Mouse (Mus musculus): ENCODE data around the gene Rcsd1.

The Rcsd1 gene

DNA sequence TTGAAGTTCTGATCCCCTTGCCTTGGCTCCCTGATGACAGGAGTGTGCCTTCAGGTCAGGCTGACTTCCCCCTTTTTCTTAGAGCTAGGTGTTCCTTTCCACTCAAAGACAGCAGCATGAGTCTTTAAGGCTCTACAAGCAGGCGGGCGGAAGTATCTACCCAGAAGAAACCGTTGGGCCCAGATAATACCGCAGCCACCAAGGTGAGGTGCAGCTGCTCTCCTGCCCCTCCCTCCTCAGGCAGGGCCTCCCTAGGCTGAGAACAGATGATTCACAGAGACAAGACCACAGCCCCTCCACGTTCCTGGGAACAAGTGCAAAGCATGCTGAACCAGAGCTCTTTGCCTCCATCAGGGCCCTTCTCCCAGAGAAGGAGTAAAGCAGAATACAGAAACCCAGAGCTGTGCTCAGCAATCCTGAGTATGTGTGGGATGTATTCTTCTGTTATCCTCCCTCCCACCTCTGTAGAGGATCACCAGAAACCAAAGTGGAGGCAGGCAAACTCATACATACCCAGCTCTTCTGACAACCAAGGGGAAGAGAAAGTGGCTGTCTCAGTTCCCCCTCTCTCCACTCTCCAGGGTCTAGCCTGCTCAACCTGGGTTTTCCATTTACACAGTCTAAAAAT lies at the start of gene Rcsd1:
TSS of gene Rcsd1 (minus strand) at position 129 of the 628 bp plus-strand sequence.
- DNase-seq = no peak

DNA sequence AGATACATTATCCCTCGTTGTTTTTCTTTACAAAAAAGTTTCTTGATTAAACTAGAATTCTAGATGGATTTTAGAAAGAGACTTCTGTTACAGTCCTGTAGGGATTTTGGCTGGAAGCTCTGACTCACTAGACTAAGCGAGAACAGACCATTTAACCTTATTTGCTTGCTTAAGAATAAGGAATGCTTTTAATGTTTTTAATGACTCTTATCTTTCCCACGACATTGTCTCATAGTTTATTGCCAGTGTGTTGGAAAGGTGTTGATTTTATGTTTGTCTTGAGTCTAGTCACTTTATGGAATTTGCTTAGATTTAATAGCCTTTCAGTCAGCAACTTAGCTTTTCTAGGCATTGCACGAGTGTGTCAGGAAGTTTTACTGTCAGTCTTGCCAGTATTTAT lies 45.6 kb upstream of the Rcsd1 start:
- no peak for DNase-seq

DNA sequence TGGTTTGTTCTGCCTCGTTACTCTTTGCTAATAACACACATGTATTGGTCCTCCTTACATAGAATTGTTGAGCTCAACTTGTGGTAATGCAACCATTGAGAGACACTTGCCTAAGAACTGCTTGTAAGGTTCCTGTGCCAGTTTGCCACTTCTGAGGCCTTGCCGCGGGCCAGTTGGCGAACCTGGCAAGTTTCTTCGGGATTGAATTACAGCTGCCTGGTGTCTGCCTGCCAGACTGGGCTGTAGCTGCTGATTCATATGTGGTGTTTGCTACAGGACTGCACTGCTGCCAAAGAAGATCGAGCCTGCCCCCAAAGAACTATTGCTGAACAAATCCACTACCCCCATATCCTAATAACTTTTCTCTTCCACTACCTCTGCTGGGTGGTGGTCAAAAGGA lies 44.6 kb upstream of the Rcsd1 start:
- no peak for DNase-seq

DNA sequence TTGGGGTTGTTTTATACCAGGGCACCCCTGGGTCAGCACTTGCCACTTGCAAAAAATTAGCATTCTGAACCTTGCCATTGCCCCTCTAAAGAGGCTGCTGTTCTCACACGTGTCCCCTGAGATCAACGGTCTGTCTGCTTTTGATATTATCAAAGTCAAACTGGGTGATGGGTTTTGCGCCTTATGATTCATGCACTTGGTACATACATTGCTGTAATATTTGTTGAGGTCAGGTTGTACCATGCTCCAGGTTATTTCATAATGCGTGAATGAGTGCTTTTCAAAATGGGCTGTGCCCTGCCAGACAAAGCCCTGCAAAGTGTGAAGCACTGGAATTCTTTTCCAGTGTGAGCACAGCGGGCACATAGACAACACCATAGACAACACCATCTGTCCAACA lies 42.3 kb upstream of the Rcsd1 start:
- DNase-seq = no peak

DNA sequence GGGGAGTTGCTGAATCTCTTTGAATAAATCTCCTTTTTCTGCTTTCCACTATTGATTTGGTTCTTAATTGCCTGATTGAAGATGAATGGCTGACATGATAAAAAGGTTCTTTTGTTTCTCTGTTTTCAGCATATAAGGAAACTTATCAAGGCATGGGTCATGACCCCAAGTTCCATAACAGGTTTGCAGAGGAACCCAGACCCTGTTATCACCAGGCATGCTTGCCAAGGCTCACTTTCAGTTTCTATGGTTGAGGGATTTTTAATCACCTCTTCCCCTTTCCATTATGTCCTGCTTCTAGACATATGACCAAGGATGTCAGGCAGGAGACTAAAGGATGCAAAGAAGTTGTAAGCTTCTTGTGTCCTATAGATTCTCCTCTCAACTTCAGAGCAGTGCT lies 41.6 kb upstream of the Rcsd1 start:
- DNase-seq = no peak

DNA sequence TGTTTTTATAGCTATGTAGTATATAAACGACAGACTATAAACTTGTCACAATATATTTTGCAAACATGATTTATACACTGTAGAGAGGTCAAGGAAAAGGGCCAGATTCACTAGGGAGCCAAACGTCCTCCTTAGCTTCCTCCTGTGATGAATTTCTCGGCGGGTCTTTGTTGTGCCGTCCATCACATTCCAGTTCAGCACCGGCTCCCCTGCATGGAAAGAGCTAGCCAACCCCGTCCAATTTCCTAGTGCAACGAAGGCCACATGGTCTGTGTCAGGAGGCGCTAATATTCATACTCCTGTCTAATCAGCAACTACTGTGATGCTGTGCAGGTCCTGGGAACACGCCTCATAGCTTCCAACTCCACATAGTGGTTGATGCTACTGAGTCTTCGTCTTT lies 38.5 kb upstream of the Rcsd1 start:
- no peak for DNase-seq

DNA sequence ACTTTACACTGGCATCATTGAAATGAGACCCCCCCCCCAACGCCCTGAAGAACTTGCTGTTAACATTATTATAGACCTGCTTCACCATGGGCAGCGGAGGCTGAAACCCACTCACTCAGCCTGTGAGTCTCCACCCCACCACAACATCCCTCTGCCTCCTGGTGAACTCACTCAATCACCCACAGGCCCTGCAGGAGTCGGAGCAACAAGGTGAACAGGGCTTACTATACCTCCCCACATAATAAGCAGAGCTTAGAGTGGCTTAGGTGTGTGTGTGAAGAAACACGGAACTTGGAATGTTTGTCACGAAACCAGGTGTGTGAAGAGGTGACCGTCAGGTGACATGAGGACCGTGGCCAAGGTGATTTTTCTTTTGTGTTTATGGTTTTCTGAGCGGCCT lies 32.4 kb upstream of the Rcsd1 start:
- DNase-seq = no peak

DNA sequence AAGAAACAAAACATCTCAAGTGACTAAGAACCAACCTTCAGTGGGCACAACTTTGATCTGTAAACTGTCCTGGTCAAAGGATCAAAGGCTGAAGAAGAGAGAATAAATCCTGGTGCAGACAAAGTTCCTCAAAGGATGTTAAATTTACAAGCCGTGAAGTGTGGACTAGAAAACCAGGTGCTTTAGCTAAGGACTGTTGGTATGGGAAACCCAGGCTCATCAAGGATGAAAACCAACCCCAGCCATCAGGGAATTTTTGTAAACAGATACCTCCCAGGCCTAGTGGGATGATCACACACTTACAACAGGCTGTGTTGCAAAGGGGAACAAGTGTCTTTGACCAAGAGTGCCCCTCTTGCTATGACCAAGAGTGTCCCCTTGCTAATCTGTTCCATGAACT lies 29.4 kb upstream of the Rcsd1 start:
- no peak for DNase-seq

DNA sequence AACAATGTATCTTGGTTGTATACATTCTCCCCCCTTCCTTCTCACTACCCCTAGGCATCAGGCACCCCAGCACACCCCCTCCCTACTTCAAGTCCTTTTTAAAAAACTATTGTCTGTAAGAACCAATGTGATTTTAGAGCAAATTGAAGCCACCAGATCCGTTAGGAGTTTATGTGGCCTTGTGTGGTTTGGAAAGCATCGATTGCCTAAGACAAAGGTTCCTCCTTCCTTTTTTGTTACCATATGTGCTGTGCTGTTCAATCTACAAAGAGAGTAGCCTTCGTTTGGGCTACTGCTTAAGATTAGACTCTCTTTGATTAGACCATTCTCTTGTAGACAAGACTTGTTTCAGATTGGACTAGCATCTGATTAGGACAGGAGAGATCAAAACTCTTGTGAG lies 28.3 kb upstream of the Rcsd1 start:
- no peak for DNase-seq

DNA sequence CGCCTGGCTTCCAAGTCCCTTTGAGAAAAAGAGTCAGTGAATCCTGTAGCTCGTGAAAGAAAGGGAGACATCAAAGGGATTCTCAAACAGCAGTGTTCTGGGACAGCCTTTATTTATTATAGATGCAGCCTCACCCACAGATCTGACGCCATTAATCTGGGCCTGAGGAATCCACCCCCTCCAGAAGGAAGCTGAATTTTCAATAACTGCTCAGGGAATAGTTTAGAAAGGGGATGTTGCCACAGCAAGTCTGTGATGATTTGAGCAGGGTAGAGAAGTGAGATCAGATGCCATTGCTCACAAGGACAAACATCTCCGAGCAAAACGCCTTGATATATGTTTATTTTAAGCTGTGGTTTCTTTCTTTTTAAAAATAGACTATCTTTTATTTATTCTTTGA lies 27.9 kb upstream of the Rcsd1 start:
- DNase-seq = no peak

DNA sequence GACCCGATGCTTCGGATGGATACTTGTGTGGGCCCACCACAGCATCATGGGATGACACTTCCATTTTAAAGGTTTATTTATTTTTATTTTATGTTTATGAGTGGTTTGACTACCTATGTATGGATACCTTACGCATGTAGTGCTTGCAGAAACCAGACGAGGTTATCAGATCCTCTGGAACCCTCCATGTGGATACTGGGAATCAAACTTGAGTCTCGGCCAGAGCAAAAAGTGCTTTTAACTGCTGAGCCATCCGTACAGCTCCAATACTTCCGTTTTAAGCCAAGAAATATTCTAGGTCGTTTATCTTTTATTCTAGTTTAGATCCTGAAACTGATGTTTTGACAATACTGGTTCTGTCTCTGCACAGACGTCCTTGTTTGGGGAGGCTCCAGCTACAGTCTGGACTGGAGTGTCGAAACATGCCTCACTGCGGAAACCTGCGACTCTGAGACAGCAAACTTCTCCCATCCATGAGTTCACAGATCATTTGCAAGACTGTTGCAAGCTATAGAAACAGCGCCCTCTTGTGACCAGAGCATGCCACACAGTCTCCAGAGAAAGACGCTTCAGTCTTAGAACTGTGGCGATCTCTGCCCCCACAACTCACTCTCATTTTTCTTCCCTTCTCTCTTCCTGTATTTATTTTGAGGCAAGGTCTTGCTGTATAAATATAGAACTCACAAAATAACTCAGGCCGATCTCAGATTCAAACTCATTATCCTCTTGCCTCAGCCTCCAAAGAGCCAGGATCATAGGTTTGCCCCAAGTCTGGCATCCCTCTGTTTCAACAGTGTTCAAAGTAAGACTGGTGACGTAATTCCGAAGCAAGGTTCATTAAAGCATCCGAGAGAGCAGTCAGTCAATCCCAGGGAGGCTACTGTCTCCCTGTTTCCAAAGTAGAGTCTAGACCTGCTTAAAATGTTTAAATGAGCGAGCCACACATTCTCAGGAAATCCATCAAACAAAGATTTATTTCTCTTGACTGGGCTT lies 26.6 kb upstream of the Rcsd1 start:
- DNase-seq = peak; percentile 75 to 91

DNA sequence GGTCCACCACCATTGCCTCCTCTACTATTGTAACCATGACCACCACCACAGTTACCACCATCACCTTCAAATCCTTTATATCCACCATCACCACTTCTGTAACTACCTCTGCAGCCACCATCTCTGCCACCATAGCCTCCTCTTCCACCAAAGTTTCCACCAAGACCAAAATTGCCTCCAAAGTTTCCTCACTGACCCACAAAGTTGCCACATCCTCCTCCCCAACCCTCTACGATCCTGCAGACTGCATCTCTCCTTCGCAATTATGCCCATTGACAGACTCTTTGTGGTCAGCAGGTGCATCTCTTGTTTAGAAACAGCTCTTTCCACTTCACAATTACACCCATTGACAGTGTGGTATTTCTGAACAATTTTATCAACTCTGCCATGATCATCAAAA lies 25.3 kb upstream of the Rcsd1 start:
- no peak for DNase-seq

DNA sequence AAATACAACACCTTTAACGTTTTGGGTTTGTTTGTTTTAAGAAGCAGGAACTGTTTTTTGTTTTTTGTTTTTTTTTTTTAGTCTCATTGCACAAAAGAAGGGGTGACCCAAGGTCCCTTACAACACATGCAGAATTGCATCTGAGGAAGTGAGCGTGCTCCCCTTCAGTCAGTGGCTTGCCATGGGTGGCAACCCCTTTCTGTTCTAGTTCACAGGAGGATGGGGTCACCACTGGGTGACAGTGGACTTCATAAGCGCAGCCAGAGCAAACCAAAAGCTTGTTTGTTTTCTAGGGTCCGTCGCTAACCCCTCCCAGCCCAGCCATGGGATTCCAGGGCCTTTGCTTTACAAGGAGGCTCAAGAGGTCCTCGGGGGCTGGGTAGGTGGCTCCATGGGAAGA lies 22.0 kb upstream of the Rcsd1 start:
- DNase-seq = no peak

DNA sequence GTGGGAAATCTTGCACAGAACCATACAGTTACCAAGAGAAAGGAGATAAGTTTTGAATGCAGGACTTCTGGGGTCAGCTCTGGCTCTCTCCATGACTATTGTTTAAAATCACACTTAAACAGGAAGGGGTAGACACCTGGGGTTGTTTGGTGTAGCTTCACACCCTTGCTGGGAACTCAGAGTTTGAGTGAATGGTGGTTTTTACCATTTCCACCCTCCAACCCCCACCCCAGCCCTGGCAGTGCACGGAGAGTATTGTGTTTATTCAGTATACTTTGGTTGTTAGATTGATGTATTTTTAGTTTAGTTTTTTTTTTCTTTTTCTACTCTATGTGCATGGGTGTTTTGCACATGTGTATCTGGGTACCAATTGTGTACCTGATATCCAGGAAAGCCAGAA lies 20.6 kb upstream of the Rcsd1 start:
- DNase-seq = no peak

DNA sequence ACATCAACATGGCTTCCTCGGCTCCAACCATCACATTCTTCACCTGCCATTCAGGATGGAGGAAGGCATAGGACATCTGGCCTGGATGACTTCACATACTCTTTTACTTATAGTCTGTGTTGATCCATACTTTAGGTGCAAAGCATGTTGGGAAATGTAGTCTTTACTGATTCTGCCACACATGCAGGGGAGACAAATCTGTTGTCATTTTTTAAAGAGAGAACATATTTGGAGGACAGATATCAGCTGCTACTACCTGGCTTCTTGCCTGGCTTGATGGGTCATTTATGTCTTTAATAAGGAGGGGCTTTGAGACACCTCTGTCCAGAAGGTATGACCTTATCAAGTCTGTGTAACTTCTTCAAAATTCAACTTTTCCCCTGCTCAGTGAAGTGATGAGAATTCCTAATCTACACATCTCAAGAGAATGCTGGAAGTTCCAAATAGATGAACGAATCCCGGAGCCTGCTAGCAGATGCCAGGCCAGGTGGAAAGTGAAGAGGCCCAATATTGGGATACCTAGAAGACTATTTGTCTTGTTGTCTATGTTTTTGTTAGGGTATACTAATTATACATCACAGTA lies 18.6 kb upstream of the Rcsd1 start:
- DNase-seq = no peak

DNA sequence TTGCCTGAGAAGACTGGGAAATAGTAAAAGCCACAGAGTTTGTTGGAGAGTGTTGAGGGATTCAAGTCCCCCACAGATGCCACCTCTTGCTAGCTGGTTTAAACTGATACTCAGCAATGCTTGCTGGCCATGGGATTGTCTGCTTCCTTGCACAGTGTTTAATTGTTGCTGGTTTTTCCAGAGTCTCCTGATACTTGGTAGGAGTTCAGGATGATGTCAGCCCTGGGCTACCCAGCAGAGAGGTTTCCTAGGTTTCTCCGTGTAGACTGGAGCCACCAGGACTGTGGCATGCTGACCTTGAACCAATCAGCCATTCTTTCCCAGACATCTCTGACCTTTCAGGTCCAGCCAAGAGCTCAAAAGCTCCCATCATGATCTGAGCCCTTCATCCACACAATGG lies 17.4 kb upstream of the Rcsd1 start:
- DNase-seq = no peak

DNA sequence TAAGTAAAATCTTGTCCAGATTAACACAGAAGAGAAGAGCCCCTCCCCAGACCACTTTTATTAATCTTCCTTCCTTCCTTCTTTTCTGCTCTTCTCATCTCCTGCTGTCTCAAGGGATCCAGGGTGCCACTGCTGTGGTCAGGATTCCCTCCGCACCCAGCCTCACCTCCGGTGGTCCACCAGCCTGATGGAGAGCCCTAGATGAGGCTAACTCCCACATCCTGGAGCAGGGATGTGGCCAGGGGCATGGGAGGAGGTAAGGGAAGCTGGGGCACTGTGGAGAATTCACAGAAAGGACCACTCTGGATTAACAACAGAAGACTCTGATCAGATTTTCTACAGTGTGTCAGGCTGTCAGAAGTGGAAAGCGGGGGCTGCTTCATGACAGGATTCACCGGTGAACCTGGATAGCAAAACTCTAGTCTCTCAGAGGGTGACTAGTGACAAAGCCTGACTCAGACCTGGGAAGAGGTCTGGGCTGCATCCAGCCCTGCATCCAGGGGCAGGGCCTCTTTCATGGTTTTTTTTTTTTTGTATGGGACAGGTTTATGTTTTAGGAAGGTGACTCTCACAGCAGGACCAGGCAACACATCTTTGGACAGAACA lies 15.6 kb upstream of the Rcsd1 start:
- no peak for DNase-seq

DNA sequence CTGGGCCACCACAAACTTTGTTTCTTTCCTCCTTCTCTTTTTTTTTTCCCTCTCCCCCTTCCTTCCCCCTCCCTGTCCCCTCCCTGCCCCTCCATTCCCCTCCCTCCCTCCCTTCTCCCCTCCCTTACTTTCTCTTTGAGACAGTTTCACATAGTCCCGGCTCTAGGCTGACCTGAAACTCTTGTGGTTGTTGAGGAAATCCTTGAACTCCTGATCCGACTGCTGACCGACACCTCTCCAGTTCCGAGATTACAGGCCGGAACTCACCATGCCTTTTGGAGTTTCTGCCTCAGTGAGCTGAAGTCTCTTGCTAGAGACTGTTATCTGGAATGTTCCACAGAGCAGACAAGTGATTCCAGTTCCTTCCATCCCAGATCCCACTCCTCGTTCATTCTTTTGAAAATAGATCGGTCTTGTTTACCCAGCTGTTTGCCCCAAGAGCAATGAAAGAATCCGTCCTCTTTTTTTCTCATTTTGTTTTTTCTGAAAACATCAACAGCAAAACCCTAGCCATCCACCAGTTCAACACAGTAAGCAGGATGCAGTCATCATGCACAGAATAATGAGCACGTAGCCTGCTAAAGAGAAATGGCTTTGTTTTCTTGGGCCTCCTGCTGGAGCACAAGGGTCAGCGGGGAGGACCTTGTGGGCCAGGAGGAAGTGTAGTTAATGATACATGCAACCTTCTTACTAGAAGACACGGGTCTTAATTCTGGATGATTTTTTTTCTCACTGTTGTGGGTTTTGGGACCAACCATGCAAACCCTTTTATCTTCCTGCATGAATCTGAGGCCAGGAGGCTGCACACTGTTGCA lies 14.9 kb upstream of the Rcsd1 start:
- DNase-seq = no peak

DNA sequence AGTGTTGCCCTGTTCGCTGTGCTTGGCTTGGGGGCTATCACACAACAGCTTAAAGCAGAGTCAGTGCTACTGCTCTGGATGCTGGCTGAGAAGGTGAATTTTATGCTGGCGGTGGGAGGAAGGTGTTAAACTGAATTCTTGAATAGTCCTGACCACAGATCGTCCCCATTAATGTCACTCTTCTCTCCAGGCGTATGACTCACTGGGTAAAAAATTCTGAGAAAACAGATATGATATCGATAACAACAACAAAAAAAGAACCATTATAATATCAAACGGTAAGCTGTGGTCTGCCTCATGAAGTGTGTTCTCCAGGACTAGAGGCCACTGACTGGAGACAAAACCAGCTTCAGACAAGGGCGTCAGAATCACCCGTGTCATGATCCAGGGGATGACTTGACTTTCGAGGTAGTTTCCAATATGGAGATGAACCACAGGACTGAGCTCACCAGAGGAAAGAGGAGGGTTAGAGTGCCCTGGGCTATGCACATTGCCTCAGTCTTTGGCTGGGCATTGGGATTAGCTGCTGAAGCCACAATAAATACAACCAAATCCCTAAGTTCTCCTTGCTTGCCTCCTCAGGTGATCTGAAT lies 13.1 kb upstream of the Rcsd1 start:
- DNase-seq = no peak

DNA sequence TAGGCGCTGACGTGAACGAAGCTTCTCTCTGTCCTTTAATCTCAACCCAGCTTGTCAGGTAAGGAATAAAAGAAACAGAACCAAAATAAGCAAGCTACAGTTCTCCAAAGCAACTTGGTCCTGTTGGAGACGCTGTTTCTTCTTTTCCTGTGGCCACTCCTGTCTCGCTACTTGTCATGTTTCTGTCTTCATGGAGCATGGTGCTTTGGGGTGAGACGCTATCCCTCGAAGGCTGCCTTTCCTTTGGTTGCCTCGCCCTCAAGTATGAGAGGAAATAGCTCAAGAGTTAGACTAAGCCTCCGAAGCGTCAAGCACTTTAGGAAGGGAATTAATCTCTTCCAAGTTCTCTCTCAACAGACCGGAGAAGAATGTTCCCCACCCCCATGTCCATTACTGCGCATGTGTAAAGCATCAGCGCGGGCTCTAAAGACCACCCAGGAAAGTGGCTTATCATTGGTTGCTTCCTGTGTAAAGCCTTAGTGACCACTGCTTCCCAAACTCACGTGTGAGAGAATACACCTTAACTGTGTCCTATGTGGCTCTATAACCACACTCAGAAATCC lies 9.1 kb upstream of the Rcsd1 start:
- DNase-seq = no peak

DNA sequence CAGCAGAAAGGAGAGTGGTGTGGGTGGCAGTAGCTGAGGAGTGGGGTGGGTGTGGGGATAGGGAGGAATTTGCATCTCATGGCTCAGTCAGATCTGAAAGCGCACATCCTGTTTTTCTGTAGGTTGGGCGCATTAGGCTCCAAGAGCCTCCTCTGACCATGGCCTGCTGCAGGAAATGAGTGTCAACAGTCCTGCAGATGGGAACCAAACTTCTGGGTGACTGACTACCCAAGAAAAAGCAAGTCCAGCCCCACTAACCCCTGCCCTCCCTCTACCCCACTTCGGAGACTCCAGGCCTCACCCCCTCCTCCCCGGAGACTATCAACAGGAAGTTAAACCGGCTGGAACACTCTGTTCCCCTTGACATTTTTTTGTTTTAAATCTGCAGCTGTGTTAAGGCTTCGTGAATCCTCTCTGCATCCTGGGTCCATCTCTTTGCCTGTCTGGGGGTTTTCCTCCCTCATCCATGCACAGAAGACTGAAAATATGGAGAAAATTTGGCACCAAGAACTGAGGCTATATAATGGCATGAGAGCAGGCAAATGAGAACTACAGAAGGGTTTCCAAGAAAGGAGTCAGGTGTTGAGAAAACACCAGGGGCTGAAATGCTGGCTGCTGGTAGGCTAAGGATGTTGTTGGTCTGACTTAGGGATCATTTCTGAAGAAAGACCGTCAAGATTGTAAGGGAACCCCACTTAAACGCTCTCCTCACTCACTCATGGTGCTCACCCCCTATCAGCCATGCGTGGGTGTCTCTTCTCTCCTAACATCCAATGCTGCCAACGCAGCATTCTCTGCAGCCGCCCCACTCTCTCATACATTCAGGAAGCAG lies 8.4 kb upstream of the Rcsd1 start:
- peak; percentile 53 to 66 for DNase-seq

All from kidney, adult 8-10 months (tissue).